In genomic region chr19:53259541-53259940, GRCm38 (mm10) we compare ENCODE assay signal across 9 mouse cellular contexts. TPM values are rescaled to one million over a fixed set of nuclear protein-coding genes. Genes with fewer than 3 reads are reported as not detected.
A peak's percentile ranks its signal among the peaks of the same experiment; 100 is the strongest.
DNase-seq lines count a peak whose midpoint lies in the region; ATAC-seq and TF ChIP-seq lines count a peak whose summit lies in the region.
"Had no signal": no experiment of that assay in that cellular context is flagged by ENCODE, and none has a peak within 500 bp of the region (broad histone marks: within the 10 kb centered on the region; RNA-seq: fewer than 3 reads in every experiment).

No protein-coding gene starts in this region.

- H3K4me3 ChIP-seq in heart, embryonic 12.5 days: no peak overlapping the region
- H3K4me3 ChIP-seq in hindbrain, embryonic 15.5 days: no peak overlapping the region
- no peak overlapping the region for H3K4me3 ChIP-seq in midbrain, postnatal 0 days (ENCODE audit: low read depth, low read length)

- no peaks in the 10 kb centered on the region for H3K27me3 ChIP-seq in heart, embryonic 12.5 days (replicated peaks)
- no peaks in the 10 kb centered on the region for H3K27me3 ChIP-seq in hindbrain, embryonic 15.5 days
- no peaks in the 10 kb centered on the region for H3K27me3 ChIP-seq in midbrain, postnatal 0 days (ENCODE audit: insufficient read depth, low read length)

- H3K4me2 ChIP-seq in heart, embryonic 12.5 days: no peak overlapping the region
- no peak overlapping the region for H3K4me2 ChIP-seq in hindbrain, embryonic 15.5 days
- H3K4me2 ChIP-seq in midbrain, postnatal 0 days (ENCODE audit: low read depth, low read length, poor library complexity, severe bottlenecking): no peak overlapping the region

- DNase-seq in heart, adult 18-20 months: no peak
- DNase-seq in cerebellum, postnatal 25 days: peak; percentile 69 to 73
- DNase-seq in midbrain, postnatal 0 days (ENCODE audit: low spot score): peak; percentile 84
- DNase-seq in right cerebral cortex, postnatal 10 days (ENCODE audit: low spot score in 2 of 2): no peak
- no peak for DNase-seq in left cerebral cortex, adult 18-20 months (ENCODE audit: low spot score in 2 of 2)

- no peak for TF ChIP-seq CTCF in midbrain, postnatal 0 days (IDR thresholded peaks at IDR 0.05)

- no peak overlapping the region for H3K27ac ChIP-seq in heart, embryonic 12.5 days (ENCODE audit: poor library complexity, severe bottlenecking)
- no peak overlapping the region for H3K27ac ChIP-seq in hindbrain, embryonic 15.5 days (replicated peaks)
- H3K27ac ChIP-seq in midbrain, postnatal 0 days (ENCODE audit: low read depth, low read length): no peak overlapping the region
- H3K27ac ChIP-seq: kidney, postnatal 0 days had no signal

- 0 out of 2 replicates have a peak overlapping the region, but pooled peaks have one; percentile 4 for H3K9ac ChIP-seq in heart, embryonic 12.5 days
- H3K9ac ChIP-seq in hindbrain, embryonic 15.5 days: no peak overlapping the region
- H3K9ac ChIP-seq in midbrain, postnatal 0 days (replicated peaks; ENCODE audit: low read length, poor library complexity, severe bottlenecking): no peak overlapping the region

- peaks cover 37% of the 10 kb centered on the region for H3K4me1 ChIP-seq in heart, embryonic 12.5 days (replicated peaks)
- H3K4me1 ChIP-seq in hindbrain, embryonic 15.5 days (replicated peaks): 0 out of 2 replicates have a peak, but pooled peaks cover 7% of the 10 kb centered on the region
- H3K4me1 ChIP-seq in midbrain, postnatal 0 days (ENCODE audit: insufficient read depth, low read length): no peaks in the 10 kb centered on the region

- H3K36me3 ChIP-seq in heart, embryonic 12.5 days: no peaks in the 10 kb centered on the region
- no peaks in the 10 kb centered on the region for H3K36me3 ChIP-seq in hindbrain, embryonic 15.5 days
- H3K36me3 ChIP-seq in midbrain, postnatal 0 days (ENCODE audit: insufficient read depth, low read length): no peaks in the 10 kb centered on the region

- WGBS in heart, embryonic 12.5 days: 53% methylated on average over 5 of the region's 5 CpGs
- 67% methylated on average over 5 of the region's 5 CpGs for WGBS in hindbrain, embryonic 15.5 days
- WGBS in midbrain, postnatal 0 days: 78% methylated on average over 5 of the region's 5 CpGs

- ATAC-seq in heart, embryonic 12.5 days (ENCODE audit: insufficient number of reproducible peaks, low FRiP score): no peak
- ATAC-seq in hindbrain, embryonic 15.5 days (ENCODE audit: low FRiP score, low read depth): peak; percentile 59
- peak; percentile 66; the same call in 1 of the 2 replicates for ATAC-seq in midbrain, postnatal 0 days (ENCODE audit: low FRiP score)
- ATAC-seq in activated CD4-positive, CD25-positive, alpha-beta regulatory T cell, adult 4 months: no peak

- H3K9me3 ChIP-seq in heart, embryonic 12.5 days (replicated peaks): no peaks in the 10 kb centered on the region
- H3K9me3 ChIP-seq in hindbrain, embryonic 15.5 days: no peaks in the 10 kb centered on the region
- no peaks in the 10 kb centered on the region for H3K9me3 ChIP-seq in midbrain, postnatal 0 days (ENCODE audit: low read length)

RNA-seq across cellular contexts. Expression of gene Mxi1, which starts 50.8 kb away (rescaled TPM):
- polyA plus RNA-seq in heart, embryonic 12.5 days (2016; fragmentation: Nextera tagmentation; extraction: Ambion mirVana): 40.0 and 42.7 TPM in 2 replicates
- 10 to 100 TPM; 37.8 to 42.7 TPM for total RNA-seq in heart, adult 18-20 months (2021)
- 48.7 and 52.7 TPM in 2 replicates for polyA plus RNA-seq in hindbrain, embryonic 15.5 days (2015; fragmentation: Nextera tagmentation; extraction: Ambion mirVana)
- 40.9 and 49.2 TPM in 2 replicates for total RNA-seq in midbrain, postnatal 0 days (2014; rRNA removed)
- 37.7 and 38.8 TPM in 2 replicates for polyA plus RNA-seq in midbrain, postnatal 0 days (2015; fragmentation: Nextera tagmentation; extraction: Ambion mirVana)
- 10 to 100 TPM; 76.1 to 89.7 TPM for total RNA-seq in left cerebral cortex, adult 18-20 months (2021)
- polyA plus RNA-seq in activated CD4-positive, CD25-positive, alpha-beta regulatory T cell, adult 4 months (2017; shearing (Covaris generic)): 1 to 10 TPM; 4.7 to 4.9 TPM

Comparison
In these comparisons a context has a peak if more than half of its experiments do, and no peak if none do; other contexts are left out.
1. ATAC-seq: peak in hindbrain, embryonic 15.5 days (single experiment) and midbrain, postnatal 0 days (single experiment); none in heart, embryonic 12.5 days (single experiment) and activated CD4-positive, CD25-positive, alpha-beta regulatory T cell, adult 4 months (single experiment).
2. DNase-seq: peak in cerebellum, postnatal 25 days (2 of 2) and midbrain, postnatal 0 days (single experiment); none in heart, adult 18-20 months (0 of 2), right cerebral cortex, postnatal 10 days (0 of 2) and left cerebral cortex, adult 18-20 months (0 of 2).